16 mouse cellular contexts compared by ENCODE assay signal in the genomic region with DNA sequence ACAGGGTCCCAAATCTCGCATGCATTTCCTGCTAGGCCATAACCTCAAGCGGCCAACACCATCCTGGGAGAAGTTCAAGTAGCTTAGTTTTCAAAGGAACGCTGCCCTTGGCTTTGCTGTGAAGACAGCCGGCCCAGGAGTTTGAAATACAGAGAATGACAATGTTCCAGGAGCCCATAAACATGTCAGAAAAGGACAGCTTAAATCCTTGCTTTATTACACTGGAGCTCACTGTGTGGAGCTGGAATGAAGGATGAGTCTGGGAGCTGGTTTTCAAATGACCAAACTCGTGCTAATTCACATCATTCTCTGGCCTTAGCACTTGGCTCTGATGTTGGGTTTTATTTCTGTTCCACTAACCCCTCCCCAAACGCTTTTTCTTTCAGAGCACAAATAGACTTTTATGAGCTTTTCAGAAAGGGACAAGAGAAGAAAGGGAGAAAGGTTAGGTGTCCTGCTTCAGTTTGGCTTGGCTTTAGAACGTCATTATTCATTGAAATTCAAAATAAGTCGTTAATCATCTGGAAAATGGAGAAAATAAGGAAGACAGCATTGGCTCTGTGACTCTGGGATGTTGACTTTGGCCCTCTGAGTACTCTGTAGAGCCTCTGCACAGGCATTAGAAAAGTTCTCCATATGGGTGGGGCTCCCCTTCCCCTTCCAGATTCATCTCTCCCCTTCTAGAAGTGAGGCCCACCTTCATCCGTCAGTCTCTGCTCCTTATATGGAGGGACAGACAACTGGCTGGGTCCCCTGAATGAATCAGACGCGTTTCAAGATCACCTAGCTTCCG. TPM values are rescaled to one million over a fixed set of nuclear protein-coding genes. Genes with fewer than 3 reads are reported as not detected.
DNase-seq lines count a peak whose midpoint lies in the region; ATAC-seq lines count a peak whose summit lies in the region.
"Had no signal": no experiment of that assay in that cellular context is flagged by ENCODE, and none has a peak within 500 bp of the region (broad histone marks: within the 10 kb centered on the region; RNA-seq: fewer than 3 reads in every experiment).

No protein-coding gene starts in this region.

- H3K4me1 ChIP-seq in kidney, embryonic 14.5 days (ENCODE audit: control insufficient read depth, insufficient read depth, low read length), result no peaks in the 10 kb centered on the region
- H3K4me1 ChIP-seq in neural tube, embryonic 15.5 days, result no peaks in the 10 kb centered on the region
- no peaks in the 10 kb centered on the region for H3K4me1 ChIP-seq in midbrain, embryonic 10.5 days
- H3K4me1 ChIP-seq: embryonic facial prominence, embryonic 15.5 days; liver, embryonic 12.5 days had no signal

- WGBS in kidney, embryonic 14.5 days, result 33% methylated on average over 12 of the region's 12 CpGs
- WGBS in neural tube, embryonic 15.5 days, result 44% methylated on average over 12 of the region's 12 CpGs
- WGBS in midbrain, embryonic 10.5 days, result 83% methylated on average over 12 of the region's 12 CpGs

- no peak overlapping the region for H3K27ac ChIP-seq in kidney, embryonic 14.5 days (ENCODE audit: low read depth, low read length)
- no peak overlapping the region for H3K27ac ChIP-seq in neural tube, embryonic 15.5 days (replicated peaks)
- H3K27ac ChIP-seq in midbrain, embryonic 10.5 days (replicated peaks), result no peak overlapping the region
- H3K27ac ChIP-seq: embryonic facial prominence, embryonic 15.5 days; layer of hippocampus, adult 2 months; left cerebral cortex, adult 2 months; liver, embryonic 12.5 days had no signal

- no peaks in the 10 kb centered on the region for H3K9me3 ChIP-seq in kidney, embryonic 14.5 days (ENCODE audit: control insufficient read depth, low read length)
- H3K9me3 ChIP-seq in neural tube, embryonic 15.5 days (replicated peaks), result no peaks in the 10 kb centered on the region
- no peaks in the 10 kb centered on the region for H3K9me3 ChIP-seq in midbrain, embryonic 10.5 days (replicated peaks)
- H3K9me3 ChIP-seq: embryonic facial prominence, embryonic 15.5 days; liver, embryonic 12.5 days had no signal

- no peaks in the 10 kb centered on the region for H3K36me3 ChIP-seq in kidney, embryonic 14.5 days (ENCODE audit: control insufficient read depth, insufficient read depth, low read length)
- H3K36me3 ChIP-seq in neural tube, embryonic 15.5 days, result no peaks in the 10 kb centered on the region
- no peaks in the 10 kb centered on the region for H3K36me3 ChIP-seq in midbrain, embryonic 10.5 days
- H3K36me3 ChIP-seq: embryonic facial prominence, embryonic 15.5 days; liver, embryonic 12.5 days had no signal

- ATAC-seq in kidney, embryonic 14.5 days (ENCODE audit: low FRiP score, low TSS enrichment), result peak; percentile 87
- peak; percentile 35; the same call in 1 of the 2 replicates for ATAC-seq in neural tube, embryonic 15.5 days (ENCODE audit: low FRiP score)
- ATAC-seq in megakaryocyte, adult 5-6 weeks (ENCODE audit: poor library complexity, severe bottlenecking), result no peak
- ATAC-seq: forebrain, embryonic 14.5 days; liver, embryonic 12.5 days; lung, postnatal 0 days had no signal

- H3K4me3 ChIP-seq in kidney, embryonic 14.5 days (ENCODE audit: low read length), result no peak overlapping the region
- H3K4me3 ChIP-seq in neural tube, embryonic 15.5 days (replicated peaks), result no peak overlapping the region
- H3K4me3 ChIP-seq in midbrain, embryonic 10.5 days, result no peak overlapping the region
- H3K4me3 ChIP-seq: embryonic facial prominence, embryonic 15.5 days; layer of hippocampus, adult 2 months; left cerebral cortex, adult 2 months; liver, embryonic 12.5 days had no signal

- no peak overlapping the region for H3K4me2 ChIP-seq in kidney, embryonic 14.5 days (replicated peaks; ENCODE audit: low read depth, low read length)
- H3K4me2 ChIP-seq in neural tube, embryonic 15.5 days, result no peak overlapping the region
- H3K4me2 ChIP-seq: embryonic facial prominence, embryonic 15.5 days; liver, embryonic 12.5 days; midbrain, embryonic 11.5 days had no signal

- peak; percentile 37 for DNase-seq in adrenal gland, postnatal 14 days
- no peak for DNase-seq in adrenal gland, postnatal 25 days
- peak; percentile 5 for DNase-seq in kidney, adult 11 months
- DNase-seq in kidney, adult 18-20 months, result no peak
- DNase-seq in midbrain, embryonic 10.5 days (ENCODE audit: low spot score), result no peak
- DNase-seq: right cerebral cortex, postnatal 4 days had no signal

- H3K27me3 ChIP-seq in kidney, embryonic 14.5 days (ENCODE audit: control insufficient read depth, insufficient read depth, low read length), result no peaks in the 10 kb centered on the region
- H3K27me3 ChIP-seq in neural tube, embryonic 15.5 days (replicated peaks), result no peaks in the 10 kb centered on the region
- no peaks in the 10 kb centered on the region for H3K27me3 ChIP-seq in midbrain, embryonic 10.5 days (ENCODE audit: low read depth, poor library complexity, severe bottlenecking)
- H3K27me3 ChIP-seq: embryonic facial prominence, embryonic 15.5 days; liver, embryonic 12.5 days had no signal

- H3K9ac ChIP-seq in kidney, embryonic 14.5 days (ENCODE audit: low read depth, low read length), result no peak overlapping the region
- no peak overlapping the region for H3K9ac ChIP-seq in neural tube, embryonic 15.5 days (replicated peaks)
- H3K9ac ChIP-seq: embryonic facial prominence, embryonic 15.5 days; liver, embryonic 12.5 days had no signal

RNA-seq across cellular contexts. Expression of a gene that starts 42.9 kb away (rescaled TPM):
- 146 and 149 TPM in 2 replicates for total RNA-seq in adrenal gland, postnatal 14 days (2021)
- total RNA-seq in adrenal gland, postnatal 25 days (2021), result 218 and 240 TPM in 2 replicates
- 92.8 and 142 TPM in 2 replicates for polyA plus RNA-seq in kidney, embryonic 14.5 days (2014; fragmentation: Nextera tagmentation; extraction: Ambion mirVana)
- polyA plus RNA-seq in neural tube, embryonic 15.5 days (2015; fragmentation: Nextera tagmentation; extraction: Ambion mirVana), result 41.7 and 52.6 TPM in 2 replicates
- 101 and 104 TPM in 2 replicates for polyA plus RNA-seq in midbrain, embryonic 10.5 days (2016; fragmentation: Nextera tagmentation; extraction: Ambion mirVana)
- total RNA-seq in megakaryocyte, adult 5-6 weeks (2015), result 21.9 and 35.8 TPM in 2 replicates
- 23.7 and 24.1 TPM in 2 replicates for total RNA-seq in megakaryocyte, adult 5-6 weeks (2017)

Comparison
In these comparisons a context has a peak if more than half of its experiments do, and no peak if none do; other contexts are left out.
1. DNase-seq: peak in adrenal gland, postnatal 14 days (single experiment) and kidney, adult 11 months (single experiment); none in adrenal gland, postnatal 25 days (single experiment), kidney, adult 18-20 months (single experiment) and midbrain, embryonic 10.5 days (single experiment).